Mouse (Mus musculus): Measurements from ENCODE around the gene Adamtsl5. TPM values are rescaled to one million over a fixed set of nuclear protein-coding genes. Genes with fewer than 3 reads are reported as not detected.
A peak's percentile ranks its signal among the peaks of the same experiment; 100 is the strongest.

Adamtsl5 gene
- 0.27 and 0.54 TPM in 2 replicates for polyA plus RNA-seq (2016; fragmentation: Nextera tagmentation; extraction: Ambion mirVana)

- peak within 1 kb of the TSS; percentile 44 for H3K4me3 ChIP-seq
- peaks cover 45% of the 10 kb centered on the region for H3K4me1 ChIP-seq
- no peak for DNase-seq (ENCODE audit: extremely low spot score, low spot score)
- WGBS = under 1% methylated on average over 42 of the region's 42 CpGs
- no peaks in the 10 kb centered on the region for H3K9me3 ChIP-seq
- no peaks in the 10 kb centered on the region for H3K36me3 ChIP-seq (replicated peaks)
- H3K27ac ChIP-seq = no peak within 1 kb of the TSS
- H3K27me3 ChIP-seq (ENCODE audit: poor library complexity, severe bottlenecking) = peaks cover 100% of the 10 kb centered on the region
These were observed at the start of gene Adamtsl5 for GRCm38 (mm10) chr10:80348244-80348781. TSS of gene Adamtsl5 (minus strand) at chr10:80348412.

GRCm38 (mm10) chr10:80397524-80398173 lies 49.4 kb upstream of the Adamtsl5 start:
- peak overlapping the region; percentile 78 for H3K4me3 ChIP-seq
- no peaks in the 10 kb centered on the region for H3K9me3 ChIP-seq
- H3K36me3 ChIP-seq (replicated peaks) = peaks cover 71% of the 10 kb centered on the region
- peaks cover 44% of the 10 kb centered on the region for H3K4me1 ChIP-seq
- H3K27ac ChIP-seq = peak overlapping the region; percentile 99
- no peak for DNase-seq (ENCODE audit: extremely low spot score, low spot score)
- no peaks in the 10 kb centered on the region for H3K27me3 ChIP-seq (ENCODE audit: poor library complexity, severe bottlenecking)
- WGBS = 64% methylated on average over 8 of the region's 8 CpGs

- Histone ChIP-seq H3K9me3 (no peaks in the 10 kb centered on the region), H3K27me3 (ENCODE audit: poor library complexity, severe bottlenecking) (no peaks in the 10 kb centered on the region), H3K27ac (peak overlapping the region; percentile 99), H3K4me3 (peak overlapping the region; percentile 78), H3K4me1 (peaks cover 46% of the 10 kb centered on the region), H3K36me3 (replicated peaks) (peaks cover 71% of the 10 kb centered on the region)
- WGBS = 89% methylated on average over 11 of the region's 11 CpGs
- DNase-seq (ENCODE audit: extremely low spot score, low spot score) = no peak
These were observed 48.8 kb upstream of the Adamtsl5 start for GRCm38 (mm10) chr10:80396822-80397523.

- WGBS = 97% methylated on average over 35 of the region's 35 CpGs
- Histone ChIP-seq H3K4me3 (0 out of 2 replicates have a peak overlapping the region, but pooled peaks have one; percentile 9), H3K36me3 (replicated peaks) (peaks cover 75% of the 10 kb centered on the region)
These were observed 46.9 kb upstream of the Adamtsl5 start for GRCm38 (mm10) chr10:80395025-80395627.

GRCm38 (mm10) chr10:80392687-80393086 lies 44.5 kb upstream of the Adamtsl5 start:
- 95% methylated on average over 5 of the region's 5 CpGs for WGBS
- Histone ChIP-seq H3K36me3 (replicated peaks) (peaks cover 84% of the 10 kb centered on the region), H3K4me1 (peaks cover 32% of the 10 kb centered on the region), H3K4me3 (no peak overlapping the region), H3K27me3 (ENCODE audit: poor library complexity, severe bottlenecking) (no peaks in the 10 kb centered on the region), H3K27ac (no peak overlapping the region), H3K9me3 (no peaks in the 10 kb centered on the region)
- DNase-seq (ENCODE audit: extremely low spot score, low spot score) = no peak

More at GRCm38 (mm10) chr10:80395025-80395627, 46.9 kb upstream of the Adamtsl5 start:
- H3K27me3 ChIP-seq (ENCODE audit: poor library complexity, severe bottlenecking) = no peaks in the 10 kb centered on the region
- peaks cover 34% of the 10 kb centered on the region for H3K4me1 ChIP-seq
- no peak overlapping the region for H3K27ac ChIP-seq
- H3K9me3 ChIP-seq = no peaks in the 10 kb centered on the region
- no peak for DNase-seq (ENCODE audit: extremely low spot score, low spot score)

- no peak overlapping the region for H3K27ac ChIP-seq
- H3K27me3 ChIP-seq (ENCODE audit: poor library complexity, severe bottlenecking) = no peaks in the 10 kb centered on the region
- peaks cover 64% of the 10 kb centered on the region for H3K36me3 ChIP-seq (replicated peaks)
- DNase-seq (ENCODE audit: extremely low spot score, low spot score) = no peak
- 93% methylated on average over 9 of the region's 9 CpGs for WGBS
- H3K4me3 ChIP-seq = no peak overlapping the region
- no peaks in the 10 kb centered on the region for H3K9me3 ChIP-seq
- peaks cover 29% of the 10 kb centered on the region for H3K4me1 ChIP-seq
These were observed 42.5 kb upstream of the Adamtsl5 start for GRCm38 (mm10) chr10:80390697-80391096.

GRCm38 (mm10) chr10:80389185-80389708 lies 41.0 kb upstream of the Adamtsl5 start:
- 82% methylated on average over 4 of the region's 4 CpGs for WGBS
- DNase-seq (ENCODE audit: extremely low spot score, low spot score) = no peak
- peaks cover 41% of the 10 kb centered on the region for H3K4me1 ChIP-seq
- no peaks in the 10 kb centered on the region for H3K9me3 ChIP-seq
- peaks cover 62% of the 10 kb centered on the region for H3K36me3 ChIP-seq (replicated peaks)
- no peaks in the 10 kb centered on the region for H3K27me3 ChIP-seq (ENCODE audit: poor library complexity, severe bottlenecking)
- H3K4me3 ChIP-seq = peak overlapping the region; percentile 95; the same call in 1 of the 2 replicates
- no peak overlapping the region for H3K27ac ChIP-seq

- WGBS = 33% methylated on average over 2 of the region's 2 CpGs
- DNase-seq (ENCODE audit: extremely low spot score, low spot score) = no peak
- Histone ChIP-seq H3K27ac (peak overlapping the region; percentile 95; the same call in 1 of the 2 replicates), H3K36me3 (replicated peaks) (peaks cover 62% of the 10 kb centered on the region), H3K9me3 (no peaks in the 10 kb centered on the region), H3K27me3 (ENCODE audit: poor library complexity, severe bottlenecking) (no peaks in the 10 kb centered on the region), H3K4me3 (peak overlapping the region; percentile 95), H3K4me1 (peaks cover 46% of the 10 kb centered on the region)
These were observed 40.5 kb upstream of the Adamtsl5 start for GRCm38 (mm10) chr10:80388731-80389130.

- Histone ChIP-seq H3K4me1 (peaks cover 53% of the 10 kb centered on the region), H3K27me3 (ENCODE audit: poor library complexity, severe bottlenecking) (no peaks in the 10 kb centered on the region), H3K27ac (peak within 1 kb of the TSS; percentile 95), H3K4me3 (peak within 1 kb of the TSS; percentile 95), H3K36me3 (replicated peaks) (peaks cover 62% of the 10 kb centered on the region), H3K9me3 (no peaks in the 10 kb centered on the region)
- DNase-seq (ENCODE audit: extremely low spot score, low spot score) = peak; percentile 88
- 2% methylated on average over 50 of the region's 61 CpGs for WGBS
These were observed 39.3 kb upstream of the Adamtsl5 start, which contains the start of gene Mex3d for GRCm38 (mm10) chr10:80387522-80387959. TSS of gene Mex3d (minus strand) at chr10:80387659.

GRCm38 (mm10) chr10:80386735-80387471 lies 38.7 kb upstream of the Adamtsl5 start:
- 4% methylated on average over 93 of the region's 94 CpGs for whole genome bisulfite sequencing
- Histone ChIP-seq H3K27ac (peak overlapping the region; percentile 95), H3K9me3 (no peaks in the 10 kb centered on the region), H3K27me3 (ENCODE audit: poor library complexity, severe bottlenecking) (no peaks in the 10 kb centered on the region), H3K36me3 (replicated peaks) (peaks cover 62% of the 10 kb centered on the region), H3K4me1 (peaks cover 52% of the 10 kb centered on the region), H3K4me3 (peak overlapping the region; percentile 95)
- no peak for DNase-seq (ENCODE audit: extremely low spot score, low spot score)

GRCm38 (mm10) chr10:80385811-80386734 lies 37.9 kb upstream of the Adamtsl5 start:
- no peaks in the 10 kb centered on the region for H3K27me3 ChIP-seq (ENCODE audit: poor library complexity, severe bottlenecking)
- no peaks in the 10 kb centered on the region for H3K9me3 ChIP-seq
- H3K36me3 ChIP-seq (replicated peaks) = peaks cover 62% of the 10 kb centered on the region
- WGBS = under 1% methylated on average over 34 of the region's 34 CpGs
- DNase-seq (ENCODE audit: extremely low spot score, low spot score) = peak; percentile 80
- peaks cover 53% of the 10 kb centered on the region for H3K4me1 ChIP-seq
- H3K4me3 ChIP-seq = peak overlapping the region; percentile 95
- peak overlapping the region; percentile 95 for H3K27ac ChIP-seq
